Mouse (Mus musculus): ENCODE results near the gene Sugct.
"Not testable (repeated sequence)": the region's sequence is repeated elsewhere in the genome, so short reads cannot be mapped to it uniquely, and the experiment has no call there.

Sugct gene

DNA sequence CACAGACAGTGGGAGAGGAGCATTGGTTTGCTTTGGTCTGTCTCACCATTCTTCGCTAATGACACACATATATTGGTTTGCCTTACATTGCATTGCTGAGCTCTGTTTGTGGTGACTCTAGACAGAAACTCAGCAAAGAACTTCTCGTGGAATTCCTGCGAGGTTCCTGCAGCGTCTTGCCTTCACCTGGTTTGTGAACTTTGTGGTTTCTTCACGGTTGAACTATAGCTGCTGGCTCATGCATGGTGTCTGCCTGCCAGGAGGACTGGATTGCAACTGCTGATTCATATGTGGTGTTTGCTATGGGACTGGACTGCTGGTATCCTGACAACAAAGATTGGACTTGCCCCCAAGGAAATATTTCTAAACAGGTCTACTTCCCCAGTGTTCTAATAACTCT lies 91.6 kb downstream of the Sugct start:
- no peak for DNase-seq

DNA sequence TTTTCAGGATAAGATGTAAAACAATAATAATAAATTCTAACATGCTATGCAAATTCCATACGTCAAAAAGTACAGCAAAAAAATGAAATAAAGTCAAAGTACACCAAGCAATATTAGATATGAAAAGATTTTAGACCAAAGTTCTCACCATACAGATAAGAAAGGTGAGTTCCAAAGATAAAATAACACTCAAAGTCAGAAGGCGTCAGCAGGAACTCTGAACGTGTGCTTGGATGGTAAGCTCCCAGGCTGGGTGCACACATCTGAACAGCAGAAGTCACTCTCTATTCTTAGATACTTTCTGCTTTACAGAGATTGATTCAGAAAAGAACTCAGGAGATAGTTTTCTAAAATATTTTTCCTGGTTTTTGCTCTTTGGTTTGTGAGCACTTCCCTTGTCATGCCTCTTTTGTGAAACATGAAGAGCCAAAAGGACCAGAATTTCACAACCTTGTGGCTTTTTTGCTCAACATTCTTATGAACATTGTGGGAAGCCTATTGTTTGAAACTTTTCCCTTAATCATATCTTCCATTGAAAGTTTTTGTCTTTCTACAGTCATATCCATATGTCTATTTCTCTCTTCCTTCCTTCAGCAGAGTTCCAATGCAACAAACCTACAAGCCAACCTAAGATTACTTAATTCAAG lies 110.0 kb downstream of the Sugct start:
- no peak for DNase-seq

GRCm38 (mm10) chr13:17584804-17585203 lies 110.5 kb downstream of the Sugct start:
- DNase-seq = peak; percentile 9

DNA sequence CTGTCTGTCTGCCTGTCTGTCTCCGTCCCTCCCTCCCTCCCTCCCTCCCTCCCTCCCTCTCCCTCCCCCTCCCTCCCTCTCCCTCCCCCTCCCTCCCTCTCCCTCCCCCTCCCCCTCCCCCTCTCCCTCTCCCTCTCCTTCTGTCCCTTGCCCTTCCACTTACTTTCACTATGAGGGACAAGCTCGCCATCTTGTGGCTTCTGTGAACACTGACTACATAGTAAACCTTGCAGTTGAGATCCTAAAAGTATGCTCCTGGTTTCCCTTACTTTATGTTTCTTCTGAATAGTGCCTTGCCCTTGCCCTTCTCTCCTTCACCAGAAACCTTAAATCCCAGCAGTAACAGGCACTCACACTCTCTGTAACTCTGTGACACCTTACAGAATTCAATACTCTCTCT lies 113.7 kb downstream of the Sugct start:
- peak; percentile 5 for DNase-seq

GRCm38 (mm10) chr13:17559357-17559756 lies 136.0 kb downstream of the Sugct start:
- DNase-seq = no peak

DNA sequence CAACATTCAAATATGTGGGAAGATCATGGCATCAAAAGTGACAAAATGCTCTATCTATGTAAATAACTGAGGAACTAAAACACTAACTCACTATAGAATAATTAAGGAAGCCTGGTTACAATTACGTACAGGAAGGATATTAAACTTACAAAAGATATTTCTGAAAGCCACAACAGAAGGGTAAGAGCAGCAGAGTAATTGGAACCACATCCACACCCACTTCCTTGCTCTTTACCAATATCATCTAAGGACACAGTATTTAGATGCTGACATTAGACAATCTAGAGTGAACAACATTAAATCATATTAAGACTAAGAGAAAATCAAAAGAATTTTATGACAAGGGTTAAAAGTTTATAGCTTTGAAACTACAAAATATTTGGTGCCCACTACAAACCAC lies 159.0 kb downstream of the Sugct start:
- DNase-seq = no peak

- no peak for DNase-seq
These were observed 160.5 kb downstream of the Sugct start for GRCm38 (mm10) chr13:17534871-17535270.

GRCm38 (mm10) chr13:17534469-17534868 lies 160.9 kb downstream of the Sugct start:
- DNase-seq = no peak

DNA sequence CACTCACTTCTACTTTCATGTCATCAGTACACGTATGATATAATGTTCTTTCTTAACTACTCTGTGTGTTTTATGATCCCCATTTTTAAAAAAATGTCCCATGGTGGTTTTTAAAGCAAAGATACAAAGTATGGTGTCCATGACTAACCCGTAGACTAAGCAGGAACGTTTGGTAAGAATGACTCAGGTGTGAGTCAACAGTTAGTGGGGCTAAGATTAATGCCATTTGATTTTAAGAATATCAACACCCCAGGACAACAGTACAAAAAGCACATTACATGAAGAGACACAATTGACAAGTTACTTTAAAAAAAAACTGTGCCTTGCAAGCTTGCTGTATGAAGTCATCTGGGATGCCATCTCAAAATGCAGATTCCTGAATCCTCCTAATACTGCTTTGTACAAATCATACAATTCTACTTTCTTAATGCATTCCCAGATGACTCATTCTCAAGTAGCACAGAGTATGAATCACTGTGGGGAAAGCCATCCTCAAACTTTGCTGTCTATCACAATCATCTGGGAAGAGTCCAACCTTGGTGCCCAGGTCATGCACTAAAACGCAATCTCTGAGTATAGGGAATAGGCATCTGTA lies 184.1 kb downstream of the Sugct start:
- no peak for DNase-seq

DNA sequence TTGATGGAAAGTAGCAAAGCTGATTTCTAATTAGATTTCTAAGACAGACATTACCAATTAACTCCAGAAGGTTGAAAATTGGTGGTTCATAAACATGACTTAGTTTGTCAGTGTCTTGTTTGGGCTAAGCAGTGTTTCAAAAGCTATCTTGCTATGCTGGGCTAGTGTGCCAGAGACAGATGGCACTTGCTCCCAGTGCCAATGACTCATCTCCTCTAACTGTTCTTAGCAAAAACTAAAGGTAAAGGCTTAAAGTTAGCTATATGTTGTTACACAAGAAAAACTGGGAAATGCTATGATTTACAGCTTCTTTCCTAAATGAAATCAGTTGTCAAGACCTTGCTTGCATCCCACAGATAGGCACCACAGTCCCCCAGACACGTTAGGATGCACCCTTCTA lies 200.4 kb downstream of the Sugct start:
- no peak for DNase-seq

DNA sequence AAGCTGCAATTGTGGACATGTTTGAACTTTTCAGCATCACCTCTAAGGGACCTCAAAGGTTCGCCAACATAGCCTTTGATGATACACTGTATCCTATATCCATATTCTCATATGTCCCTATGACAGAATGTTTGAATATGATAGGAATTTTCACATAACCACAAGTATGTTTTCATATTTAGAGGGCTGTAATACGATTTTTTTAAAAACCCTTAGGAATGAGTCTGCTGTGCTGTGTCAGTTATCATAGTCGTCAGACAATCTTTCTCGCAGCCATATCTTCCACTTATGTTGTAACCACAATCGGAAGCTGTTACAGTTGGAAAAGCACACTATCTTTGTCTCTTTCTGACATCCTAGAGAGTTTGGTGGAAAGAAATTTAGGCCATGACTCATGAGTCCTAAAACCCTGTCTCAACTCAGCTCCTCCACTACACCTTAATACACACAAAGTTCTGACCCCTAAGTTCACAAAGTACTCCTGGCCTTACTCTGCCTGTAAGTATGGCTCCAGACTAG lies 201.2 kb downstream of the Sugct start:
- DNase-seq = no peak

GRCm38 (mm10) chr13:17457981-17458380 lies 237.4 kb downstream of the Sugct start:
- DNase-seq = not testable (repeated sequence)

- DNase-seq = no peak
These were observed 263.0 kb downstream of the Sugct start for GRCm38 (mm10) chr13:17432139-17432916.

DNA sequence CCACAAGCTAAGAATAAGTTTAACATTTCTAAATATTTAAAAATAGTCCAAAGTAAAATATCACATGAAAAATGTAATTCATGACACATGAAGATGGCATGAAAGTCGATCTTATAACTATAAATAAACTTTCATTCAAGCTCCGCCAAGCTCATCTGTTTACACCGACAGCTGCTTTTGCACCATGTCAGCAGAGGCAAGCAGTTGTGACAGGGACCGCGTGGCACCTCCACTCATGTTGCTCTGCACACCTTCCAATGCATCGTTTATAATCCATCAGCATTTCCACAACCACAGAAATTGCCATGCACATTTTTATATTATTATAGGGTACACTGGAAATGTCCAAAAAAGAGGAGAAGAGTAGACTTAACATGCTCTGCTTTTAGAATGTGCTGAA lies 273.5 kb downstream of the Sugct start:
- no peak for DNase-seq

- DNase-seq = no peak
These were observed 274.8 kb downstream of the Sugct start for GRCm38 (mm10) chr13:17420557-17420956.

GRCm38 (mm10) chr13:17342836-17343235 lies 352.5 kb downstream of the Sugct start:
- no peak for DNase-seq

- DNase-seq = no peak
These were observed 359.3 kb downstream of the Sugct start for GRCm38 (mm10) chr13:17335885-17336540.

- no peak for DNase-seq
These were observed 368.5 kb downstream of the Sugct start for GRCm38 (mm10) chr13:17326863-17327262.

DNA sequence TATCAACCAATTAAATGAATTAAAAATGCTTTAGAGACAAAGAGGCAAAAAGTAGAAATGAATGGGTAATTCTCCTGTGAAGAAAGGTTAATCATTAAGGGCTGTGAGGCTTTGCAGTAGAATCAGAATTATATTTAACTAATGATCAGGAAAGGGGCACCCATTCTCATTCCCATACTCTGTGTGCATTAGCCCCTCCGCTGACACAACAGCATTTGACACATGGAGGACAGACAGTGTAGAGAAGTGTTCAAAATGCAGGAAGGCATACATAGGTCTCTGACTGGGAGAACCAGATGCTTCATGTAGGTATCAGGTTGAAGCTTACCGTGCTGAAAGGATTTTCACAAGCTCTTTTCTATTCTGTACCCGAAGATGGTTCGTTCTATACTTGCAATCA lies 393.8 kb downstream of the Sugct start:
- no peak for DNase-seq

DNA sequence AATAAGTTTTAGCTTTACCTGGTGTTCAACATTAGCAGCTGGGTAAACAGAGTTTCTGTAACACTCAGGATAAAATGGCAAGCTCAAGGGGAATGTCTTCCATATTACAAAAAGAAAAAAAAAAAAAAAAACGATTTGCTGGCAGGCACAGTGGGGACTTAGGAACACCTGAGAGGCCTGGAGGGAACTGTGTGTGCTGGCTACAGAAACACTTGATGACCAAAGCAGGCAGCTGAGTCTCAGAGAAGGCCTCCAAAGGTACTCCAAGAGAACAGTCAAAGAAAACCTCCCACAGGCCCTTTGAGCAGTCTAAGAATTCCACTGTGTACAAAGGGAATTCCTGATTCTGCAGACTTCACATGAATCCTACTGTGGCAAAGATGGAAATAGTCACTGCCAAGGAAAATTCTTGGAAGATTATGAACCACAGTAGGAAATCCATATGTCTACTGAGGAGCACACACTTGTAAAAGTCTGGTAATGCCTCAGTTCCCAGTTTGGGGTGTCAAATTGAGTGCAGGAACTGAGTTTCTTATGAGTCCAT lies 397.8 kb downstream of the Sugct start:
- no peak for DNase-seq

DNA sequence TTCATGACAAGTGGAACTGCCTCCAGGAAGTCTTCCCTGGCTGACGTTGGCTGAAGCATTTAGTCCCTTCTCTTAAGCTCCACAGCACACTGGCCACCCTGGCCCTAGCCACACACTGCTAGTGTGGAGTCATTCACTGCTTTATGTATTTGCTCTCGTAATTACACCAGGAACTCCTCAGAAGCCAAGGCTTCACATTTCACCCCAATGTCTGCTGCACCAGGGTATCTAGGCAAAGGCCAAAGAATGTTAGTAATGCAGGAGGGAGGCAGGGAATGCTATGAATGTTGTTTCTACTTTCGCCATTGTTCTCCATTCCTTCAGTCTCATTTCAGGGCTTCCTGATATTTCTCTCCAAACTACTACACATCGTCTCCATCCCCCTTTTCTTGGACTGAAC lies 398.4 kb downstream of the Sugct start:
- DNase-seq = no peak

- DNase-seq = no peak
These were observed 398.9 kb downstream of the Sugct start for GRCm38 (mm10) chr13:17296460-17296859.

DNA sequence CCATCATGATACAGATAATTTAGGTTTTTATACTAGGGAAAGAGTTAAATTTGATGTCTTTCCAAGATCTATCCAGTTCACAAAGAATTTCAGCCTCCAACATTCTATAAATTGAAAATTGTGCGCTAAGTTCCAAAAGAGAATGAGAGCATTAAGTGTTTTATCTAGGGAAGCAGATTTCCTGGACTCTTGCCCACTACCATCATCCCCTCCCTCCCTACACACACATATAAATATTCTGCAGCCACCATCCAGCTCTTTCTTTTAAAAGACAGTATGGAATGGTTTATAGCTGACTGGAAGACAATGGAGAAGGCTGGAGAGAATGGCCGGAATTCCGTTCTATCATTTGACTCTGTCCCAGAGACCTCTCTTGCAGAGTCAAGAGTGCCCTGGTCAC lies 404.3 kb downstream of the Sugct start:
- DNase-seq = no peak
